Mouse (Mus musculus): ENCODE data around the gene Lrrc4.

- TF ChIP-seq CTCF (IDR thresholded peaks at IDR 0.05; ENCODE audit: borderline replicate concordance, insufficient read depth, low read depth, low read length): no peak
- no peak for TF ChIP-seq POLR2A (IDR thresholded peaks at IDR 0.05; ENCODE audit: borderline replicate concordance, insufficient read depth, low read length)
Observed at GRCm38 (mm10) chr6:28787133-28787532, 44.4 kb downstream of the Lrrc4 start.

Measured in cerebellum, adult 2 months (tissue).